Mouse (Mus musculus) spleen, postnatal 36 days (tissue): ENCODE measurements at regions not wholly inside any gene's neighbourhood (a gene's known extent, or its start where the extent isn't known, plus 50 kb on each side); places are given as distances from the start of the nearest gene placed in this dataset.

Source experiments
- DNase-seq, 2 experiments: peaks; one replicate each; pipeline ENCODE4 v3.0.0; 2022; ENCODE audit warnings: low spot score in 2 of 2, mixed read lengths in 1 of 2

DNA sequence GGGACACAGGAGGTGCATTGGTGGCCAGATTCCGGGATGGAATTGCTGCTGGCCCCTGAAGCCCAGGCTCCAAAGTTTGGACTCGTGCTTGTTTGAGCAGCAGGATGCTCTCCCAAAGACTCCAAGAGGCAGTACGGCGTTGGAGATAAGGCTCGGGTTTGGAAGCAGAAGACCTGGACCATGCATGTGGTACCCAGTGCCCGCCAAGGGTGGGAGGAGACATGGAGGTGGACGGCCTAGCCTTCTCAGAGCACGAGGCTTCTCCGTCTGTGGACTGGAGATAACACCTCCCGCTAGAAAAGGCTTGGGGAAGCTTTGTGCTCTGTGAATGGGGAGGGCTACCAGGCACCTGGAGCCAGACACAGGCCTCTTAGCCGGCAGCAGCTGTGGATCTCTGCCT, 271.7 kb downstream of the Rps6kc1 start:
- no peak for DNase-seq

- no peak for DNase-seq
These were observed 276.6 kb downstream of the Rps6kc1 start for GRCm38 (mm10) chr1:190634935-190635334.

DNA sequence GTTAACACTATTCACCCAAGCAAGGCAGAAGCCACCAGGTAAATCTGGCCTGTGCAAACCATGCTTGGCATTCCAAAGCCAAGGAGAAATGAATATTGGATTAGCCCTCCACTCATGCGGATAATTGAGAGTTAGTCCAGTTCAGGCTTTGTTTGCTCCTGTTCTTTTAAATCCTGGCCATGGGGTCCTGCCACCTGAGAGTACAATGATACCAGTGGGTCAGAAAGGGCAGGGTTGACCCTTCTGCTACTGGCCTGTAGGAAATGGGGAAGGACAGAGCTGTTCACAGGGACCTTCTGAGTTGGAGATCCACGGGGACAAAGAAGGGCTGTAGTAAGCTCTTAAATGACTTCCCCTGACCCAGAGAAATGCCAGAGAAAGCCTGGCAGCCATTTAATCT, 279.9 kb downstream of the Rps6kc1 start:
- no peak for DNase-seq

DNA sequence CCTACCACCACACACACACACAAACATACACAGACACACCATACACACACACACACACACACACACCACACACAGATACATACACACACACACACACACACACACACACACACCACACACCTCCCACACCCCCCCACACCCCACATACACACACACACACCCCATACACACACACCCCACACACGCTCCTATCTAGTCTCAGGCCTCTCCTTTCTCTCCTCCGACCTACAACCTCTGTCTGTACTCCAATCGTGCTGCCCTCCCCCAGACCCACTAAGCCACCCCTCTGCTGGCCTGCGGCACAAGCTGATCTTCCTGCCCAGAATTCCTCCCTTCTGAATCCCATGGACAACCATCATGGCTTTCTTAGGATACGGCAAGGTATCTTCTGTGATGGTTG, 281.4 kb downstream of the Rps6kc1 start:
- no peak for DNase-seq

DNA sequence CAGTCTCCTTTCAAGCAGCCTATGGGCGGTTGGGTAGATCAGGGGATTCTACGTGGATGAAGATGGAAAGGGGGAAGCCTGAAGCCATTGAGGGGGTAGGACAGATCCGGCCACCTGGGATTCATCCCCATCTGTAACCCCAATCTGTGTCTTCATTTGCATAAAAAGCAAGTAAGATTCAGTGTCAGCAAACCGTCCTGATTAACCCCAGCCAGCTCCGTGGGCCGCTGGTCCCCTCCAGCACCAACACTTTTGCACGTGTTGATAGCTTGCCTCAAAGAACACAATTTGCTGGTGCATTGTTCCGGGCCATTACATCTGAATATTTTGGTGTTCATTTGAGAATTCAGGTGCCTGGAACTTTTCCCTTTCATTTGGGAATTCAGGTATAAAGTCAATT, 287.7 kb downstream of the Rps6kc1 start:
- DNase-seq, result no peak

GRCm38 (mm10) chr1:190600425-190600824, 311.1 kb downstream of the Rps6kc1 start:
- DNase-seq, result no peak

GRCm38 (mm10) chr1:190599622-190600021, 311.9 kb downstream of the Rps6kc1 start:
- DNase-seq, result no peak

DNA sequence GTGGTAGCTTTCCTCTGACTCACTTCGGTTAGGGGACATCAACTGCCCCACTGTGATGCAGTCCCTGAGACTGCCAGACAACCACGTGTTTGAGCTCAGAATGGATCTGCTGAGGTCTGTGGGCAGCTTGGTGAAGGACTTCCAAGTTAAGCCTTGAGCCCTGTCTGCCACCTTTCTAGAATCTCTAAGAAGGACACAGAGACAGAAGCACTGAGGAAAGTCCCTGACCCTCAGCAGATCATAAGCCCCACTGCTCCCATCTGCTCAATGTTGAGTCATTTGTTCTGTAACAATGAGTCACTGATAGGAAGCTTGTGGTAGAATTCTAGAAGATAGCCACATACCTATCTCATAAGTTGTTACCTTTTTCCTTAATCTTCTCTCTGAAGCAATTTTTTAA, 315.4 kb downstream of the Rps6kc1 start:
- no peak for DNase-seq

DNA sequence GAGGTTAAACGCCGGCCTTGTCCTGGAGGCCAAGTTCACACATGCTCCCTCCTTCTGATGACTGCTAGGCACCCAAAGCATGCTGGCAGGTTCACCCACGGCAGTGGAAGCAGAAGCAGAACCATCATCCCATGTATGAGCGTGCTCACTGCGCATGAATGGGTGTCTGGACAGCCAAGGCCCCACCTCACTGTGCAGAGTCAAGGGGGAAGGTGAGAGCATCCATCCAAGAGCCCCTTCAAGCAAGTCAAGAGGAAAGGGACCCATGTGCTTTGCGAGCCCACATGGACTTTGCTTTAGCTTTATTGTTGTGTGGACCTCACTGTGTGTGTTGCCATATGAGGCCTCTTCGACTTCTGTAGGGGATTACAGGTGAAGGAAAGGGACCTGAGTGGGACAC, 319.9 kb downstream of the Rps6kc1 start:
- no peak for DNase-seq

- no peak for DNase-seq
These were observed 322.0 kb downstream of the Rps6kc1 start for GRCm38 (mm10) chr1:190589586-190589985.

DNA sequence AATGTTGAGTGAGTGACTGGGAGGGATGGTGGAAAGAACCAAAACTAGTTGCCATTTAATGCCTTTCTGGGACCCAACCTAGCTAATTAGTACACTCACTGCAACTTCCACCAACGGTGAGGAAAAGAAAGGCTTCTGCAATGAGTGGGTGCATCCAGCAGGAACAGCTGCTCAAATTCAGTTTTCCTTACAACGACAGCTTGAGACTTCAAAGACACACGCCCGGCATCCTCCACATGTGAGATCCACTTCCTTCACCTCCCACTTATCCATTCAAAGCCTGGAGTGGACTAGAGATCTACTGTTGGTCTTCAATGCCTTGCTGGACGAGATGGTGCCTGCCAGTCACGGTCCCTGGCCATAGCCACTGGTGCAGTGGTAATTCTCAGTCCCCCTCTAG, 328.3 kb downstream of the Rps6kc1 start:
- no peak for DNase-seq

DNA sequence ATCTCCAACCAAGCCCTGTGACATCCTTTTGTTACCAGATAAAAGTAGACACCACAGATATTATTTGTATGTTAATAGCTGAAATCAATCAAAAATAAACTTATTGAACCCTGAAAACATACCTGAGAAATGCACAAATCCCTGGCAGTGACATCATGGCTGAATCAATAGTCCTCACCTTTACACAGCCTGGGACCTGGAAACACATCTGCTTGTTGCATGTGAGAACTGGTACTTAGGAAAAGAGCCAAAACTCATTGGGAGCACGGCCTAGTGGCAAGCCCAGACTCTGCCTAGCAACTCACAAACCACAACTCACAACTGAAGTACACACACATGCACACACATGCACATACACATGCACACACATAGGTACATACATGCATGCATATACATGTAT, 330.9 kb downstream of the Rps6kc1 start:
- DNase-seq, result no peak

GRCm38 (mm10) chr1:190570981-190571380, 340.6 kb downstream of the Rps6kc1 start:
- no peak for DNase-seq

DNA sequence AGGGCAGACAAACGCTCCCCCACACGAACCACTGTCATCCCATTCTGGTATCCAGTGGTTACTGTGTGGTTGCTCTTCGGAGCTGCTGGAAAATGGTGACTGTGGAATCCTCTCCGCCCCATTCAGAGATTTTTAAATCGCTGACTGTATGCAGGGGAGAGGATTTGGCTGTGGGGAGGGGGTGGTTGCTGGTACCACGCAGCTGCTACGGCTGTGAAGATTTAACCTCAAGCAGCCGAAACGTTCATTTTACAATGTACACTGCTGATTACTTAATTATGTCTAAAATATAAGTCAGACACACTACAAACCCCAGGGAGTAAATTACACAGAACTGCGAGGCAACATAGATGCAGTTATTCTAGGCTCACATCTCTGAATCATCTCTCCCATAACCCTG, 341.0 kb downstream of the Rps6kc1 start:
- DNase-seq, result no peak

- no peak for DNase-seq
These were observed 344.8 kb downstream of the Rps6kc1 start for GRCm38 (mm10) chr1:190566744-190567143.

DNA sequence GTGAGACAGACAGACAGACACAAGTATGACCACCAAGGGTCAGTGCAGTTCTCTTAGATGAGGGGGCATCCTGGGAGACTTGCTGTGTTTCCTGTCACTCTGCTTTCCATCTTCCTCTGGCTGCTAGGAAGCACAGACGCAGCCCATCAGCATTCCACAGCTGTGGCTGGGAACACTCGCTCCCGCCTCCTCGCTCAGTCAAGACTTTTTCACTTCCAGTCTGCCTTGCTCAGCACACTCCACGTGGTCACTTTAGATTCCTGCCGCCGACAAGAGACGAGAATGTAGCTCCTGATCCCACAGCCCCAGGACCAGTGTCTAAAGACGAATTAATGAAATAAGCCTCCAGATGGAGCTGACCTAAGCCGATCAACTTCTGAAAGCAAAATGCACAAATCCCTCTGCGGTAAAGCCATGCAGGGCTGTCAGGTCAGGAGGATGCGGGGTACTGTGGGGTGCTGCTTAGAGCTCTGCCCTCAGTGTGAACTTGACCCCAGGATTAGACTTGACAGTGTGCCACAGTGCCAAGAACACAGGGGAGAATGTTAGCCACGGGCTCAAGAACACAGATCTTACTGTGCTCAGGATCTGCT, 348.6 kb downstream of the Rps6kc1 start:
- DNase-seq, result no peak

DNA sequence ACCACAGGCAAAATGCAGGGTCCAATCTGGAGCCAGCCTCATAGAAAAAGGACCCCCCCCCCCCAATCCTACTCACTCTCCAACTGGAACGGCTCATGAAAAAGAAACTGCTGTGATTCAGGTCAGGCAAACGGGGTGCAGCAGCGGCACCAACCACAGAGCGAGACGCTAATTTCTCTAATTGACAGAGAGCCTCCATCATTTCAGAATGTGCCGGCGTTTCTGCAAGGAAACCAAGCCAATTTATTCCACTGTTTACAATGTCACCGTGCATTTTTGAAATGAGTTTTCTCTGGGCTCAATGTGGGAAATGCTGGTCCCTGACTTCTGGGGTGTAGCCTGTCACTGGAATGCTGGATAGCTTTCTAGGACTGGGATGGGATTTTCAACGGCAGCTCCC, 351.5 kb downstream of the Rps6kc1 start:
- no peak for DNase-seq

DNA sequence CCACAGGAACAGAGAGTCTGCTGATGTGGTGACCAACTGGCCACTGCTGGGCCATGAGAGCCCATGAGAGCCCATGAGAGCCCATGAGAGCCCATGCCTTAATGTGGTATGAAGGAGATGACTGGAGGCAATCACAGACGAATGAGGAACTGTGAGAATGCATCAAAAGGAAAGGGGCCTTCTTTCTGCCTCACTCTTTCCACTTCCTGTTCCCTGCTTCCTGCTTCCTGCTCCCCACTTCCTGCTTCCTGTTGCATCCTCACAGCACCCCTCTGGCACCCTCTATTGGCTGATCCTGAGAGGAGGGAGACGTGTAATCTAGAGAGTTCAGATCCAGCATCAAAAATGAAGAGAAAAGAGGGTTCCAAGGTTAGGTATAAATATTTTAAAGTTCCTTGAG, 369.7 kb downstream of the Rps6kc1 start:
- no peak for DNase-seq

- DNase-seq, result no peak
These were observed 362.6 kb upstream of the Prox1 start for GRCm38 (mm10) chr1:190532879-190533676.

GRCm38 (mm10) chr1:190531224-190531623, 360.7 kb upstream of the Prox1 start:
- DNase-seq, result no peak

DNA sequence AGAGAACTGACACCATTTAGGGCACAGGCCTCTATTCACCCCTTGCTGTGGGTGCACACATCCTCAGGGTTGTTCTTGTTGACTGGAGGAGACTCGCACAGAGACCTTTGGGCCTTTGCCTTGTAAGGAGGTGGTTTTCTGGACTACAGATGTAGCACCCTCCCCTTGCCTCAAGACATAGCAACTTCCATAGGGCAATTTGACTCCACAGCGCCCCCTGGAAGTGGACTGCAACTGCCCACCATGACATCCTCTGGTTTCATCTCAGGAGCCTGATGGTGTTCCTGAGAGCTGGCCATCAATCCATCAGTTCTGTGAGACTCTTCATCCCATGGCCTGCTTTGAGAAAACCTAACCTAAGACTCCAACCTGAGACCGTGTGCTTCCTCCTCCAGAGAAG, 359.6 kb upstream of the Prox1 start:
- DNase-seq, result no peak

DNA sequence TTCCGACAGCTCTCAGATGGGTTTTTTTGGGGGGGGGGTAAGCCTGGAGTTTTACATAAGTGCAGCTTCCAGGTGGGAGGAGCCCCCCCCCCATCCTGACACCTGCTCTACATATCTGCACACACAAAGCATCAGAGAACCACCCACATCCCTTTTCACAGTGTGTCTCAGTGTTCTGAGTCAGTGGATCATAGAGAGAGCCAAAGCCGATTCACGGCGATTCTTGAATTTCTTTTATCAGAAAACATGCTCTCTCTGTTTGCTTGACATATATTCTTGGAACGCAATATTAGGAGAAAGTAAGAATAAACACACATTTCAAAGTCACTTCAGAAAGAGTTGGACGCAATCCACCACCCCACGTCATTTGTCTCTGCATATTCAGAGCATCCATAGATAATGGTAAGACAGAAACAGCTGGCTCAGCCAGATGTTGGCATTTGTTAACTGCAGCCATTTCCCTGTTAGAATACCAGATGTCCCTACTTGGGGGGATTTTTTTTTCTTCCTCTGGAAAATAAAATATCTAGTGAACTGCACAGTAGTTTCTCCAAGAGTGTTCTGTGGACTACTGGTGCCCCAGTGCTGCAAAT, 357.1 kb upstream of the Prox1 start:
- DNase-seq, result no peak

GRCm38 (mm10) chr1:190526634-190527033, 356.1 kb upstream of the Prox1 start:
- no peak for DNase-seq
